ENCODE assay signal across 7 mouse cellular contexts in the genomic region with DNA sequence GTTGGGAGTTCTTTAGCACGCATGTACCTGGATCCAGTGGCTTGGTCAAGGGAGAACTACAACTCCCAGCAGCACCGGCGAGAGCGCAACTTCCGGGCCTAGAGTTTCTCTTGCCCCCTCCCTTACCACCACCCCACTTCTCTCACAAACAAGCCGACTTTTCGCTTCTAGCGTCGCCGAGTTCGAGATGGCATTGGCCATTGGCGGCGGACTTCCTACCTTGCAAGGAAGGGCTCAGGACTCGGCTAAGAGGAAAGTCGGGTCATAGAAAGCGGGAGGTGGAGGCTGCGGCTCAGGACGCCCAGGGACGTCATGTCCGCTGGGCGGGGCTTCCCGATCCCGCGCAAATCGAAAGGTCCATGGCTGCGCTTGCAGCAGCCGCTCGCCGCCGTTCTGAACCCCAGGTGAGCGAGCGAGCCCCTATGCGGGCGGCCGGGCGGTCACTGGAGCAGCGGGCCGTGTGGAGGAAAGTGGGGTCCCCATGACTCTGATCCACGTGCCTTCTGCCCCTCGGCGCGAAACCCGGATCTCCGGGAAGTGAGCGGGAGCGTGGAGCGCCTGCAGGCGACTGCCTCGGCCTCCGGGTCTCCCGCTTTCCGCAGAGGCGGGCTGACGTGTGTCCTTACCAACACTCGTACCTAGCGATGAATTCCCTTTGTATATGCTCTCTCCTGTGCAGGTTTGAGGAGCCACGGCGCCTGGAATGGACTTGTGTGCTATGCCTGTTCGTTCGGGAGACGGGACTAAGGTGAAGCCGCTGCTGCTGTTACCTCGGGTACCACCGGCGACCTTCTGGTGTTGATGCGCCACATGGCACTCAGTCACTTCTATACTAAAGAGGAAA. TPM values are rescaled to one million over a fixed set of nuclear protein-coding genes. Genes with fewer than 3 reads are reported as not detected.
DNase-seq lines count a peak whose midpoint lies in the region; ATAC-seq lines count a peak whose summit lies in the region.

A gene (plus strand): TSS at position 129 of the 844 bp plus-strand sequence.

- peak within 1 kb of the TSS; percentile 54 for H3K4me2 ChIP-seq in embryonic facial prominence, embryonic 11.5 days (ENCODE audit: low read depth, low read length)
- H3K4me2 ChIP-seq in midbrain, embryonic 13.5 days (replicated peaks) = peak within 1 kb of the TSS; percentile 87

- H3K9ac ChIP-seq in embryonic facial prominence, embryonic 11.5 days (replicated peaks; ENCODE audit: low read length) = peak within 1 kb of the TSS; percentile 59
- H3K9ac ChIP-seq in midbrain, embryonic 13.5 days (replicated peaks) = peak within 1 kb of the TSS; percentile 72

- H3K4me3 ChIP-seq in embryonic facial prominence, embryonic 11.5 days (ENCODE audit: low read depth, low read length) = peak within 1 kb of the TSS; percentile 77
- H3K4me3 ChIP-seq in limb, embryonic 10.5 days = peak within 1 kb of the TSS; percentile 74
- H3K4me3 ChIP-seq in midbrain, embryonic 13.5 days (replicated peaks) = peak within 1 kb of the TSS; percentile 66

- no peaks in the 10 kb centered on the region for H3K27me3 ChIP-seq in embryonic facial prominence, embryonic 11.5 days (ENCODE audit: control insufficient read depth, insufficient read depth, low read length)
- no peaks in the 10 kb centered on the region for H3K27me3 ChIP-seq in limb, embryonic 10.5 days (ENCODE audit: low read depth, poor library complexity, severe bottlenecking)
- H3K27me3 ChIP-seq in midbrain, embryonic 13.5 days = no peaks in the 10 kb centered on the region

- peak within 1 kb of the TSS; percentile 85 for H3K27ac ChIP-seq in embryonic facial prominence, embryonic 11.5 days (replicated peaks; ENCODE audit: low read depth, low read length)
- H3K27ac ChIP-seq in limb, embryonic 10.5 days = peak within 1 kb of the TSS; percentile 97
- peak within 1 kb of the TSS; percentile 79 for H3K27ac ChIP-seq in midbrain, embryonic 13.5 days

- no peaks in the 10 kb centered on the region; the same call in 1 of the 2 replicates for H3K36me3 ChIP-seq in embryonic facial prominence, embryonic 11.5 days (replicated peaks; ENCODE audit: control insufficient read depth, insufficient read depth, low read depth, low read length)
- H3K36me3 ChIP-seq in limb, embryonic 10.5 days = peaks cover 42% of the 10 kb centered on the region
- H3K36me3 ChIP-seq in midbrain, embryonic 13.5 days = peaks cover 13% of the 10 kb centered on the region; the same call in 1 of the 2 replicates

- no peaks in the 10 kb centered on the region for H3K4me1 ChIP-seq in embryonic facial prominence, embryonic 11.5 days (ENCODE audit: control insufficient read depth, insufficient read depth, low read length)
- peaks cover 18% of the 10 kb centered on the region for H3K4me1 ChIP-seq in limb, embryonic 10.5 days
- H3K4me1 ChIP-seq in midbrain, embryonic 13.5 days (replicated peaks) = peaks cover 20% of the 10 kb centered on the region

- under 1% methylated on average over 66 of the region's 66 CpGs for WGBS in embryonic facial prominence, embryonic 11.5 days
- under 1% methylated on average over 66 of the region's 66 CpGs for WGBS in limb, embryonic 10.5 days
- WGBS in midbrain, embryonic 13.5 days = under 1% methylated on average over 66 of the region's 66 CpGs

- DNase-seq in adrenal gland, postnatal 14 days = peak; percentile 92
- DNase-seq in embryonic facial prominence, embryonic 11.5 days (ENCODE audit: low spot score) = peak; percentile 90
- DNase-seq in kidney, adult 11 months = peak; percentile 86
- peak; percentile 92 for DNase-seq in limb, embryonic 10.5 days (ENCODE audit: low spot score)
- DNase-seq in spleen, adult 12 weeks (ENCODE audit: low spot score) = peak; percentile 87

- H3K9me3 ChIP-seq in embryonic facial prominence, embryonic 11.5 days (replicated peaks; ENCODE audit: control insufficient read depth, low read length) = no peaks in the 10 kb centered on the region
- H3K9me3 ChIP-seq in limb, embryonic 10.5 days (replicated peaks) = no peaks in the 10 kb centered on the region
- H3K9me3 ChIP-seq in midbrain, embryonic 13.5 days = no peaks in the 10 kb centered on the region

- ATAC-seq in embryonic facial prominence, embryonic 11.5 days (replicated peaks; ENCODE audit: insufficient number of reproducible peaks, low FRiP score, low TSS enrichment, low read depth) = peak; percentile 95
- peak; percentile 96 for ATAC-seq in granulocyte monocyte progenitor cell, adult 5-6 weeks (replicated peaks; ENCODE audit: poor library complexity, severe bottlenecking)
- ATAC-seq in midbrain, embryonic 13.5 days = peak; percentile 98

RNA-seq across cellular contexts. Expression of the gene that starts here (rescaled TPM):
- 7.0 and 7.2 TPM in 2 replicates for total RNA-seq in adrenal gland, postnatal 14 days (2021)
- 141 and 162 TPM in 2 replicates for polyA plus RNA-seq in embryonic facial prominence, embryonic 11.5 days (2014; fragmentation: Nextera tagmentation; extraction: Ambion mirVana)
- total RNA-seq in granulocyte monocyte progenitor cell, adult 5-6 weeks (2014; fragmentation: Nextera tagmentation) = 37.9 and 88.1 TPM in 2 replicates
- 44.5 and 56.4 TPM in 2 replicates for total RNA-seq in granulocyte monocyte progenitor cell, adult 5-6 weeks (2017)
- 149 and 160 TPM in 2 replicates for polyA plus RNA-seq in limb, embryonic 10.5 days (2016; fragmentation: Nextera tagmentation; extraction: Ambion mirVana)
- polyA plus RNA-seq in midbrain, embryonic 13.5 days (2015; fragmentation: Nextera tagmentation; extraction: Ambion mirVana) = 24.1 and 28.4 TPM in 2 replicates

Comparison
In these comparisons a context has a peak if more than half of its experiments do, and no peak if none do; other contexts are left out.
1. Peak in every context shown above with its lines: DNase-seq, ATAC-seq, H3K4me3 ChIP-seq and H3K27ac ChIP-seq.